Mouse (Mus musculus) limb, embryonic 11.5 days (tissue): ENCODE data around the gene Cytip. TPM values are rescaled to one million over a fixed set of nuclear protein-coding genes. Genes with fewer than 3 reads are reported as not detected.

Experiments used
- ATAC-seq: fragments of 200-750 bp; cut with Nextera tagmentation; 2 replicates; pipeline ENCODE4 v1.8.0; 2017; ENCODE audit warnings: low read depth; ENCODE audit not compliant: insufficient number of reproducible peaks, low FRiP score, low TSS enrichment
- DNase-seq: peaks from one replicate; pipeline ENCODE4 v3.0.0-alpha.2; 2015; ENCODE audit warnings: low spot score
- H3K27ac ChIP-seq: fragments of 300-500 bp; sonication (generic); replicated peaks from 2 replicates; pipeline ENCODE4 v1.5.1; 2014; ENCODE audit warnings: low read depth, mild to moderate bottlenecking, low read length
- H3K27me3 ChIP-seq: fragments of 300-500 bp; sonication (generic); 2 replicates; pipeline ENCODE4 v1.6.1; 2014; ENCODE audit warnings: mild to moderate bottlenecking, low read length, mixed read lengths; ENCODE audit not compliant: control insufficient read depth, insufficient read depth
- H3K36me3 ChIP-seq: fragments of 300-500 bp; sonication (generic); 2 replicates; pipeline ENCODE4 v1.6.1; 2014; ENCODE audit warnings: mild to moderate bottlenecking, low read length, moderate library complexity, mixed read lengths; ENCODE audit not compliant: control insufficient read depth, insufficient read depth
- H3K4me1 ChIP-seq: fragments of 300-500 bp; sonication (generic); 2 replicates; pipeline ENCODE4 v1.6.1; 2014; ENCODE audit warnings: low read length, mixed read lengths; ENCODE audit not compliant: control insufficient read depth, insufficient read depth
- H3K4me2 ChIP-seq: fragments of 300-500 bp; sonication (generic); 2 replicates; pipeline ENCODE4 v1.6.1; 2014; ENCODE audit warnings: low read depth, mild to moderate bottlenecking, moderate library complexity; ENCODE audit not compliant: severe bottlenecking
- H3K4me3 ChIP-seq: fragments of 300-500 bp; sonication (generic); 2 replicates; pipeline ENCODE4 v1.5.1; 2014; ENCODE audit warnings: low read depth, low read length
- H3K9ac ChIP-seq: fragments of 300-500 bp; sonication (generic); 2 replicates; pipeline ENCODE4 v1.6.1; 2014; ENCODE audit warnings: mild to moderate bottlenecking, low read length
- H3K9me3 ChIP-seq: fragments of 300-500 bp; sonication (generic); 2 replicates; pipeline ENCODE4 v1.6.1; 2016; ENCODE audit warnings: low read length; ENCODE audit not compliant: control insufficient read depth
- whole genome bisulfite sequencing: fragments of 180-500 bp; shearing (Covaris S2); extraction: QIAGEN DNeasy Blood & Tissue Kit; methylation state at CpG from one replicate; pipeline ENCODE4 v1.1.7; 2014; 5-methylcytosine and 5-hydroxymethylcytosine counted together
- polyA plus RNA-seq: library from polyadenylated mRNA; unstranded; fragments of >200 nt; fragmentation: Nextera tagmentation; extraction: Ambion mirVana; gene quantifications from 2 replicates; pipeline ENCODE4 v1.2.1, GENCODE M21; 2014

Cytip gene
- polyA plus RNA-seq, 1 experiment from 2014 or later, result 0.23 TPM

- WGBS, result 85% methylated on average over 8 of the region's 8 CpGs
- Histone ChIP-seq H3K4me2 (no peak overlapping the region), H3K4me1 (no peaks in the 10 kb centered on the region), H3K36me3 (no peaks in the 10 kb centered on the region), H3K9ac (no peak overlapping the region), H3K9me3 (no peaks in the 10 kb centered on the region), H3K27ac (no peak overlapping the region), H3K27me3 (no peaks in the 10 kb centered on the region), H3K4me3 (no peak overlapping the region)
- DNase-seq (no peak), ATAC-seq (no peak)
Observed at GRCm38 (mm10) chr2:58187310-58188051, 7.9 kb downstream of the Cytip start.

- ATAC-seq, result no peak
- Histone ChIP-seq H3K27me3 (no peaks in the 10 kb centered on the region), H3K9me3 (no peaks in the 10 kb centered on the region), H3K27ac (no peak overlapping the region), H3K4me3 (no peak overlapping the region), H3K4me2 (no peak overlapping the region), H3K9ac (no peak overlapping the region), H3K4me1 (no peaks in the 10 kb centered on the region), H3K36me3 (no peaks in the 10 kb centered on the region)
- DNase-seq, result no peak
- WGBS, result 88% methylated on average over 2 of the region's 2 CpGs
Observed at GRCm38 (mm10) chr2:58184197-58184596, 11.1 kb downstream of the Cytip start.

GRCm38 (mm10) chr2:58183658-58184057 is 11.7 kb downstream of the Cytip start:
- no peak for DNase-seq
- no peak overlapping the region for H3K4me2 ChIP-seq
- no peak overlapping the region for H3K4me3 ChIP-seq
- H3K9me3 ChIP-seq, result no peaks in the 10 kb centered on the region
- 95% methylated on average over 2 of the region's 2 CpGs for WGBS
- ATAC-seq, result no peak
- no peaks in the 10 kb centered on the region for H3K27me3 ChIP-seq
- H3K36me3 ChIP-seq, result no peaks in the 10 kb centered on the region
- no peak overlapping the region for H3K9ac ChIP-seq
- no peaks in the 10 kb centered on the region for H3K4me1 ChIP-seq
- no peak overlapping the region for H3K27ac ChIP-seq

GRCm38 (mm10) chr2:58180776-58181175 is 14.6 kb downstream of the Cytip start:
- H3K27ac ChIP-seq, result no peak overlapping the region
- no peaks in the 10 kb centered on the region for H3K27me3 ChIP-seq
- WGBS, result 80% methylated on average over 1 of the region's 1 CpGs
- H3K4me3 ChIP-seq, result no peak overlapping the region
- DNase-seq (no peak), ATAC-seq (no peak)
- H3K4me1 ChIP-seq, result no peaks in the 10 kb centered on the region
- H3K9ac ChIP-seq, result no peak overlapping the region
- H3K36me3 ChIP-seq, result no peaks in the 10 kb centered on the region
- H3K4me2 ChIP-seq, result no peak overlapping the region
- no peaks in the 10 kb centered on the region for H3K9me3 ChIP-seq

GRCm38 (mm10) chr2:58179056-58179455 is 16.3 kb downstream of the Cytip start:
- H3K9ac ChIP-seq, result no peak overlapping the region
- no peaks in the 10 kb centered on the region for H3K4me1 ChIP-seq
- H3K4me2 ChIP-seq, result no peak overlapping the region
- no peaks in the 10 kb centered on the region for H3K27me3 ChIP-seq
- WGBS, result 89% methylated on average over 1 of the region's 1 CpGs
- H3K4me3 ChIP-seq, result no peak overlapping the region
- H3K9me3 ChIP-seq, result no peaks in the 10 kb centered on the region
- ATAC-seq (no peak), DNase-seq (no peak)
- no peak overlapping the region for H3K27ac ChIP-seq
- H3K36me3 ChIP-seq, result no peaks in the 10 kb centered on the region

GRCm38 (mm10) chr2:58175392-58176291 is 19.7 kb downstream of the Cytip start:
- H3K27ac ChIP-seq, result no peak overlapping the region
- 88% methylated on average over 8 of the region's 8 CpGs for WGBS
- DNase-seq, result no peak

GRCm38 (mm10) chr2:58174476-58175286 is 20.7 kb downstream of the Cytip start:
- 86% methylated on average over 9 of the region's 9 CpGs for WGBS
- no peak overlapping the region for H3K4me3 ChIP-seq
- DNase-seq (no peak), ATAC-seq (no peak)
- no peak overlapping the region for H3K4me2 ChIP-seq
- H3K36me3 ChIP-seq, result no peaks in the 10 kb centered on the region
- no peak overlapping the region for H3K9ac ChIP-seq
- H3K27me3 ChIP-seq, result no peaks in the 10 kb centered on the region
- H3K4me1 ChIP-seq, result no peaks in the 10 kb centered on the region
- no peak overlapping the region for H3K27ac ChIP-seq
- no peaks in the 10 kb centered on the region for H3K9me3 ChIP-seq

More at GRCm38 (mm10) chr2:58175392-58176291, 19.7 kb downstream of the Cytip start:
- Histone ChIP-seq H3K9me3 (no peaks in the 10 kb centered on the region), H3K4me3 (no peak overlapping the region), H3K4me1 (no peaks in the 10 kb centered on the region), H3K9ac (no peak overlapping the region), H3K27me3 (no peaks in the 10 kb centered on the region), H3K4me2 (no peak overlapping the region), H3K36me3 (no peaks in the 10 kb centered on the region)
- ATAC-seq, result no peak

- no peaks in the 10 kb centered on the region for H3K4me1 ChIP-seq
- no peak overlapping the region for H3K4me3 ChIP-seq
- no peaks in the 10 kb centered on the region for H3K27me3 ChIP-seq
- H3K36me3 ChIP-seq, result no peaks in the 10 kb centered on the region
- ATAC-seq, result no peak
- no peak overlapping the region for H3K27ac ChIP-seq
- H3K9ac ChIP-seq, result no peak overlapping the region
- H3K4me2 ChIP-seq, result no peak overlapping the region
- no peaks in the 10 kb centered on the region for H3K9me3 ChIP-seq
- no peak for DNase-seq
- WGBS, result 92% methylated on average over 3 of the region's 3 CpGs
Observed at GRCm38 (mm10) chr2:58172963-58173362, 22.4 kb downstream of the Cytip start.
